In genomic region chr2:27425161-27425611, GRCm38 (mm10) we compare ENCODE assay signal across 8 mouse cellular contexts. TPM values are rescaled to one million over a fixed set of nuclear protein-coding genes. Genes with fewer than 3 reads are reported as not detected.
DNase-seq lines count a peak whose midpoint lies in the region; ATAC-seq and TF ChIP-seq lines count a peak whose summit lies in the region.

No protein-coding gene starts in this region.

- peak; percentile 52 for DNase-seq in kidney, adult 18-20 months
- no peak for DNase-seq in kidney, adult 11 months
- peak; percentile 74 for DNase-seq in embryonic facial prominence, embryonic 10.5 days (ENCODE audit: low spot score)
- peak; percentile 42 for DNase-seq in hindbrain, embryonic 14.5 days (ENCODE audit: low spot score)
- DNase-seq in liver, embryonic 14.5 days (ENCODE audit: low read depth in 3 of 3, low spot score in 3 of 3) = no peak
- no peak for DNase-seq in spleen, adult 18-20 months
- DNase-seq in urinary bladder, adult 2 months (ENCODE audit: low spot score) = no peak

- peak overlapping the region; percentile 96 for H3K27ac ChIP-seq in embryonic facial prominence, embryonic 10.5 days (replicated peaks)
- 0 out of 2 replicates have a peak overlapping the region, but pooled peaks have one; percentile 83 for H3K27ac ChIP-seq in hindbrain, embryonic 14.5 days
- H3K27ac ChIP-seq in liver, embryonic 14.5 days = no peak overlapping the region
- H3K27ac ChIP-seq in olfactory bulb, adult 2 months (ENCODE audit: insufficient read depth, low read depth, low read length) = no peak overlapping the region

- no peak for TF ChIP-seq EP300 in liver, embryonic 14.5 days (IDR thresholded peaks at IDR 0.05; ENCODE audit: low read depth)

- H3K27me3 ChIP-seq in embryonic facial prominence, embryonic 10.5 days (replicated peaks; ENCODE audit: low read depth, poor library complexity, severe bottlenecking) = no peaks in the 10 kb centered on the region
- no peaks in the 10 kb centered on the region for H3K27me3 ChIP-seq in hindbrain, embryonic 14.5 days (ENCODE audit: control insufficient read depth, insufficient read depth, low read length)
- H3K27me3 ChIP-seq in liver, embryonic 14.5 days (ENCODE audit: control insufficient read depth, insufficient read depth, low read length) = peaks cover 19% of the 10 kb centered on the region

- H3K36me3 ChIP-seq in embryonic facial prominence, embryonic 10.5 days (replicated peaks) = peaks cover 29% of the 10 kb centered on the region
- no peaks in the 10 kb centered on the region for H3K36me3 ChIP-seq in hindbrain, embryonic 14.5 days (replicated peaks; ENCODE audit: control insufficient read depth, insufficient read depth)
- no peaks in the 10 kb centered on the region for H3K36me3 ChIP-seq in liver, embryonic 14.5 days (replicated peaks; ENCODE audit: control insufficient read depth, insufficient read depth, low read depth)

- peaks cover 65% of the 10 kb centered on the region for H3K4me1 ChIP-seq in embryonic facial prominence, embryonic 10.5 days
- H3K4me1 ChIP-seq in hindbrain, embryonic 14.5 days (replicated peaks; ENCODE audit: control insufficient read depth, insufficient read depth, low read length) = peaks cover 43% of the 10 kb centered on the region
- H3K4me1 ChIP-seq in liver, embryonic 14.5 days (replicated peaks; ENCODE audit: control insufficient read depth in 2 of 2, insufficient read depth in 2 of 2, low read length in 1 of 2) = peaks cover 0 to 11% of the 10 kb centered on the region in 2 experiments; a peak in 2 of 4 replicates
- H3K4me1 ChIP-seq in olfactory bulb, adult 2 months (ENCODE audit: control insufficient read depth, insufficient read depth, low read length) = peaks cover 51% of the 10 kb centered on the region

- H3K9ac ChIP-seq in hindbrain, embryonic 14.5 days = peak overlapping the region; percentile 95
- no peak overlapping the region for H3K9ac ChIP-seq in liver, embryonic 14.5 days (replicated peaks)

- no peak for TF ChIP-seq CTCF in liver, embryonic 14.5 days (IDR thresholded peaks at IDR 0.05; ENCODE audit: low read depth)
- TF ChIP-seq CTCF in olfactory bulb, adult 2 months (IDR thresholded peaks at IDR 0.05; ENCODE audit: insufficient read depth, low read depth, low read length) = no peak

- no peaks in the 10 kb centered on the region for H3K9me3 ChIP-seq in embryonic facial prominence, embryonic 10.5 days
- no peaks in the 10 kb centered on the region for H3K9me3 ChIP-seq in hindbrain, embryonic 14.5 days (ENCODE audit: control insufficient read depth, low read length)
- H3K9me3 ChIP-seq in liver, embryonic 14.5 days (ENCODE audit: control insufficient read depth, low read length) = no peaks in the 10 kb centered on the region

- ATAC-seq in hindbrain, embryonic 14.5 days (ENCODE audit: low FRiP score) = no peak
- no peak for ATAC-seq in liver, embryonic 14.5 days (ENCODE audit: insufficient read depth)

- under 1% methylated on average over 20 of the region's 20 CpGs for WGBS in embryonic facial prominence, embryonic 10.5 days
- under 1% methylated on average over 20 of the region's 20 CpGs for WGBS in hindbrain, embryonic 14.5 days
- 11% methylated on average over 20 of the region's 20 CpGs for WGBS in liver, embryonic 14.5 days (ENCODE audit: insufficient replicate concordance)
- 13% methylated on average over 20 of the region's 20 CpGs for WGBS in olfactory bulb, adult 2 months

- no peak for TF ChIP-seq POLR2A in olfactory bulb, adult 2 months (IDR thresholded peaks at IDR 0.05; ENCODE audit: insufficient read depth, low read depth, low read length)

- peak overlapping the region; percentile 87 for H3K4me2 ChIP-seq in hindbrain, embryonic 14.5 days (replicated peaks)
- H3K4me2 ChIP-seq in liver, embryonic 14.5 days (ENCODE audit: low read depth) = peak overlapping the region; percentile 90

- H3K4me3 ChIP-seq in embryonic facial prominence, embryonic 10.5 days = peak overlapping the region; percentile 94
- peak overlapping the region; percentile 97 for H3K4me3 ChIP-seq in hindbrain, embryonic 14.5 days (replicated peaks; ENCODE audit: low read length)
- H3K4me3 ChIP-seq in liver, embryonic 14.5 days (ENCODE audit: insufficient read depth in 1 of 2, low read depth in 2 of 2, low read length in 2 of 2) = peak overlapping the region; percentile 65 to 66
- peak overlapping the region; percentile 77 for H3K4me3 ChIP-seq in olfactory bulb, adult 2 months (ENCODE audit: insufficient read depth, low read depth, low read length)

RNA-seq across cellular contexts. Expression of gene Vav2, which starts 1.6 kb away (rescaled TPM):
- 10.3 and 11.3 TPM in 2 replicates for polyA plus RNA-seq in embryonic facial prominence, embryonic 10.5 days (2016; fragmentation: Nextera tagmentation; extraction: Ambion mirVana)
- polyA plus RNA-seq in hindbrain, embryonic 14.5 days (2014; fragmentation: Nextera tagmentation; extraction: Ambion mirVana) = 15.0 and 16.0 TPM in 2 replicates
- polyA plus RNA-seq in liver, embryonic 14.5 days (2012; rRNA removed) = 5.2 and 5.8 TPM in 2 replicates
- polyA plus RNA-seq in liver, embryonic 14.5 days (2014; fragmentation: Nextera tagmentation; extraction: Ambion mirVana) = 2.8 and 3.0 TPM in 2 replicates
- polyA plus RNA-seq in olfactory bulb, adult 2 months (2012; ENCODE audit: insufficient read depth, insufficient read length, low replicate concordance, missing spikeins) = not detected in 2 replicates
- 24.7 and 25.8 TPM in 2 replicates for polyA plus RNA-seq in urinary bladder, adult 2 months (2012; rRNA removed)

RNA-seq across cellular contexts. Expression of gene Brd3os, which starts 16.9 kb away (rescaled TPM):
- 8.8 and 8.9 TPM in 2 replicates for polyA plus RNA-seq in embryonic facial prominence, embryonic 10.5 days (2016; fragmentation: Nextera tagmentation; extraction: Ambion mirVana)
- polyA plus RNA-seq in hindbrain, embryonic 14.5 days (2014; fragmentation: Nextera tagmentation; extraction: Ambion mirVana) = 43.8 and 45.9 TPM in 2 replicates
- polyA plus RNA-seq in liver, embryonic 14.5 days (2012; rRNA removed) = 0.29 and 0.39 TPM in 2 replicates
- 0.33 and 0.44 TPM in 2 replicates for polyA plus RNA-seq in liver, embryonic 14.5 days (2014; fragmentation: Nextera tagmentation; extraction: Ambion mirVana)
- not detected in 2 replicates for polyA plus RNA-seq in olfactory bulb, adult 2 months (2012; ENCODE audit: insufficient read depth, insufficient read length, low replicate concordance, missing spikeins)
- 8.0 and 10.2 TPM in 2 replicates for polyA plus RNA-seq in urinary bladder, adult 2 months (2012; rRNA removed)

Comparison
In these comparisons a context has a peak if more than half of its experiments do, and no peak if none do; other contexts are left out.
1. DNase-seq: peak in kidney, adult 18-20 months (single experiment), embryonic facial prominence, embryonic 10.5 days (single experiment) and hindbrain, embryonic 14.5 days (single experiment); none in kidney, adult 11 months (single experiment), liver, embryonic 14.5 days (0 of 3), spleen, adult 18-20 months (0 of 2) and urinary bladder, adult 2 months (single experiment).
2. H3K27ac ChIP-seq: peak in embryonic facial prominence, embryonic 10.5 days (single experiment) and hindbrain, embryonic 14.5 days (single experiment); none in liver, embryonic 14.5 days (single experiment) and olfactory bulb, adult 2 months (single experiment).
3. Peak in every context shown above with its lines, with median percentiles within 50 percentile points of each other: H3K4me3 ChIP-seq.